Mouse (Mus musculus): ENCODE results near the gene Snai1. TPM values are rescaled to one million over a fixed set of nuclear protein-coding genes. Genes with fewer than 3 reads are reported as not detected.
A peak's percentile ranks its signal among the peaks of the same experiment; 100 is the strongest.

Gene Snai1
- total RNA-seq, 2 experiments from 2014 or later = 0.52 TPM; not detected in 1

GRCm38 (mm10) chr2:167574814-167575213 lies 36.8 kb downstream of the Snai1 start:
- ATAC-seq (replicated peaks; ENCODE audit: low FRiP score, low TSS enrichment, poor library complexity, severe bottlenecking) = no peak

- ATAC-seq (replicated peaks; ENCODE audit: low FRiP score, low TSS enrichment, poor library complexity, severe bottlenecking) = no peak
Measured at GRCm38 (mm10) chr2:167575581-167575980, 37.6 kb downstream of the Snai1 start.

GRCm38 (mm10) chr2:167576121-167576620 lies 38.2 kb downstream of the Snai1 start:
- no peak for ATAC-seq (replicated peaks; ENCODE audit: low FRiP score, low TSS enrichment, poor library complexity, severe bottlenecking)

- no peak for ATAC-seq (replicated peaks; ENCODE audit: low FRiP score, low TSS enrichment, poor library complexity, severe bottlenecking)
Measured at GRCm38 (mm10) chr2:167577186-167577785, 39.3 kb downstream of the Snai1 start.

GRCm38 (mm10) chr2:167578521-167578920 lies 40.5 kb downstream of the Snai1 start:
- ATAC-seq (replicated peaks; ENCODE audit: low FRiP score, low TSS enrichment, poor library complexity, severe bottlenecking) = 0 out of 2 replicates have a peak, but pooled peaks have one; percentile 5

GRCm38 (mm10) chr2:167583161-167583952 lies 45.4 kb downstream of the Snai1 start:
- ATAC-seq (replicated peaks; ENCODE audit: low FRiP score, low TSS enrichment, poor library complexity, severe bottlenecking) = no peak

- no peak for ATAC-seq (replicated peaks; ENCODE audit: low FRiP score, low TSS enrichment, poor library complexity, severe bottlenecking)
Measured at GRCm38 (mm10) chr2:167585273-167585672, 47.3 kb downstream of the Snai1 start.

GRCm38 (mm10) chr2:167586041-167586440 lies 48.0 kb downstream of the Snai1 start:
- no peak for ATAC-seq (replicated peaks; ENCODE audit: low FRiP score, low TSS enrichment, poor library complexity, severe bottlenecking)

- no peak for ATAC-seq (replicated peaks; ENCODE audit: low FRiP score, low TSS enrichment, poor library complexity, severe bottlenecking)
Measured at GRCm38 (mm10) chr2:167586976-167587375, 49.0 kb downstream of the Snai1 start.

GRCm38 (mm10) chr2:167588774-167589577 lies 51.0 kb downstream of the Snai1 start:
- peak; percentile 86 for ATAC-seq (replicated peaks; ENCODE audit: low FRiP score, low TSS enrichment, poor library complexity, severe bottlenecking)

Other genes starting within 250 kb of the Snai1 start
- gene B4galt5, start 189.0 kb upstream of the Snai1 start, total RNA-seq (2014; fragmentation: Nextera tagmentation) = 2.1 TPM in 1 of 2 replicates, not detected in the other
- 0.80 and 20.1 TPM in 2 replicates for gene B4galt5, start 189.0 kb upstream of the Snai1 start, total RNA-seq (2017)
- gene Slc9a8, start 116.5 kb upstream of the Snai1 start, total RNA-seq (2014; fragmentation: Nextera tagmentation) = 46.2 and 48.6 TPM in 2 replicates
- 20.5 and 28.3 TPM in 2 replicates for gene Slc9a8, start 116.5 kb upstream of the Snai1 start, total RNA-seq (2017)
- 30.8 and 34.8 TPM in 2 replicates for gene Rnf114, start 45.5 kb upstream of the Snai1 start, total RNA-seq (2014; fragmentation: Nextera tagmentation)
- 19.5 and 23.8 TPM in 2 replicates for gene Rnf114, start 45.5 kb upstream of the Snai1 start, total RNA-seq (2017)
- 16.0 and 23.2 TPM in 2 replicates for gene Spata2, start 45.3 kb upstream of the Snai1 start, total RNA-seq (2014; fragmentation: Nextera tagmentation)
- gene Spata2, start 45.3 kb upstream of the Snai1 start, total RNA-seq (2017) = 6.8 and 8.1 TPM in 2 replicates
- 194 and 207 TPM in 2 replicates for gene Ube2v1, start 93.9 kb downstream of the Snai1 start, total RNA-seq (2014; fragmentation: Nextera tagmentation)
- gene Ube2v1, start 93.9 kb downstream of the Snai1 start, total RNA-seq (2017) = 46.6 and 78.6 TPM in 2 replicates
- 16.1 TPM in 1 of 2 replicates, not detected in the other for gene Gm20431, start 123.3 kb downstream of the Snai1 start, total RNA-seq (2014; fragmentation: Nextera tagmentation)
- gene Gm20431, start 123.3 kb downstream of the Snai1 start, total RNA-seq (2017) = not detected in 2 replicates
- 0.83 and 1.4 TPM in 2 replicates for gene Cebpb, start 150.7 kb downstream of the Snai1 start, total RNA-seq (2014; fragmentation: Nextera tagmentation)
- 2.3 and 3.1 TPM in 2 replicates for gene Cebpb, start 150.7 kb downstream of the Snai1 start, total RNA-seq (2017)
- gene Tmem189, start 151.6 kb downstream of the Snai1 start, total RNA-seq (2014; fragmentation: Nextera tagmentation) = 19.5 and 28.4 TPM in 2 replicates
- 10.2 and 16.8 TPM in 2 replicates for gene Tmem189, start 151.6 kb downstream of the Snai1 start, total RNA-seq (2017)

Measured in megakaryocyte-erythroid progenitor cell, adult 5-6 weeks (primary cell).